Mouse (Mus musculus): ENCODE results near the gene Nme6. TPM values are rescaled to one million over a fixed set of nuclear protein-coding genes. Genes with fewer than 3 reads are reported as not detected.

Gene Nme6
- polyA plus RNA-seq, 1 experiment from 2014 or later: 76.5 TPM

DNA sequence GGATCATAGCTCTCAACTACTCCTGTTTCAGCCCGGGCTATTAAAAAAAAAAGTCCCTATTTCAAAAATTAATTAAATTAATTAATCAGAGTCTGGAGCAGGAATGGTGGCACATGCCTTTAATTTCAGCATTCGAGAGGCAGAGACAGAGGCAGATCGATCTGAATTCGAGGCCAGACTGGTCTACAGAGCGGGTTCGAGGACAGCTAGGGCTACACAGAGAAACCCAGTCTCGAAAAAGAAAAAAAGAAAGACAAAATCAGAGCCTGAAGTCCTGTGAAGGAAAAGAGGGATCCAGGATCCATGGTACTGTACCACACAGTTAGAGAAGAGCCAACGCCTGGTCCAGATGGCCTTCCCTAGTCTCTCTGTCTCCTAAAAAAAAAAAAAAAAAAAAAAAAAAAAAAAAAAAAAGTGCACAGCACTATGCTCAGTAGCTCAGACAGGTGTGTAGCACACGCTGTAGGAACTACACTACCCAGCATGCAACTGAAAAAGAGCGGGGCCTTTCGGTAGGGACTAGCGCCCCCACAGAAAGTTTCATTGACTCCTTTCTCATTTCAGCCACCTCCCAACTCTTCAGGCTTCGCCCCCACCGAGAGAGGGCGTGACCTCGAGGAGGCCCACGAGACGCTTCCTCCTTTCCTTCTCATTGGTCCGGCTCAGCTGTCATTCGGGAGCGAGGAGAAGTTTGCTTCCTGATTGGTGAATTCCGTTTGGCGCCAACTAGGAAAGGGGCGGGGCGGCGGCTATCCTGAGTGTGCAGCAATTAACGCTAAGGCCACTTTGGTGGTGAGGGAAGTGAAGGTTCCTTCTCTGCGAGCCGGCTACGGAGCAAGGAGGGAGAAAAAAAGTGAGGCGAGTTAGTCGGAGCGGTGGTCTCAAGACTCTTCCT is 42.5 kb downstream of the Nme6 start, which contains the start of gene Cdc25a:
Gene Cdc25a, plus strand, starts transcription at position 783 of the 895 bp plus-strand sequence.
- peaks cover 17% of the 10 kb centered on the region for H3K4me1 ChIP-seq
- WGBS: 6% methylated on average over 33 of the region's 33 CpGs

DNA sequence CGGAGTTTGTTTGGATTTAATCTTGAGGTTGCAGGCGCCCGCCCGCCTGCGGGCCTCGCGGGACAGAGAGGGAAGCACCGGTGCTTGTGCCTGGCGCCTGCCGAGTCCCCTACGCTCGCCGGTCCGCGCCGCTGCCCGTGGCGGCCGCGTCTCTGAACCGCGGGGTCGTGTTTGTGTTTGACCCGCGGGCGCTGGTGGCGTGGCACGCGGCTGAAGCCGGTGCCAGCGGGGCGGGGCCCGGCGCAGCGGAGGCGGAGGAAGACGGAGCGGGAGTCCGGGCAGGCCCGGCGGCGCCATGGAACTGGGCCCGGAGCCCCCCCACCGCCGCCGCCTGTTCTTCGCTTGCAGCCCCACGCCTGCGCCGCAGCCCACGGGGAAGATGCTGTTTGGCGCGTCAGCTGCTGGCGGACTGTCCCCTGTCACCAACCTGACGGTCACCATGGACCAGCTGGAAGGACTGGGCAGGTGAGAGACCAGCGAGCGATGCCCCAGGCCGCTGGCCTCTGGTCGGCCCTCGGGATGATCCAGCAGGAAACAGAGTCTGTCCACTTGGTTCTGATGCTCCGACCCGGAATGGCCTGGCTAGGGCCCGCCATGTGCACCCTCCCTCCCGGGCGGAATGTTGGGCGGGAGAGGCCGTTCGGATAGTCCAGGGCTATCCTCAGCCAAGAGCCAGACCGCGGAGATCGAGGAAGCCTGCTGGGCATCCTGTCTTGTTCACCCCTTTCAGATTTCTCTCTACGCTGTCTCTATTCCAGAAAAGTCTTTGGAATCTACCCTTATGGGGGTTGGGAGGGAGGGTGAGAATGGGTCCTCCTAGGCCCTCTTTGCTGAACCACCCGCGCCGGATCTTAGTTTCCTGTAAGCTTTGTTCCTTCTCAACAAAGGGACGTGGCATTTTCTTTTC is 43.4 kb downstream of the Nme6 start:
- no peaks in the 10 kb centered on the region for H3K27me3 ChIP-seq
- ATAC-seq (ENCODE audit: low FRiP score, low read depth): peak; percentile 72
- H3K9me3 ChIP-seq: no peaks in the 10 kb centered on the region
- H3K4me3 ChIP-seq: peak overlapping the region; percentile 98
- peak overlapping the region; percentile 80 for H3K27ac ChIP-seq (replicated peaks)
- under 1% methylated on average over 67 of the region's 76 CpGs for WGBS
- H3K4me2 ChIP-seq (replicated peaks): peak overlapping the region; percentile 88
- peak overlapping the region; percentile 95 for H3K9ac ChIP-seq (replicated peaks)
- peaks cover 17% of the 10 kb centered on the region for H3K4me1 ChIP-seq
- peaks cover 32% of the 10 kb centered on the region for H3K36me3 ChIP-seq

More for the DNA sequence above, 42.5 kb downstream of the Nme6 start, which contains the start of gene Cdc25a:
- Histone ChIP-seq H3K27me3 (no peaks in the 10 kb centered on the region), H3K27ac (replicated peaks) (peak within 1 kb of the TSS; percentile 80), H3K4me3 (peak within 1 kb of the TSS; percentile 98), H3K36me3 (peaks cover 23% of the 10 kb centered on the region), H3K9ac (replicated peaks) (peak within 1 kb of the TSS; percentile 95), H3K4me2 (replicated peaks) (peak within 1 kb of the TSS; percentile 88), H3K9me3 (no peaks in the 10 kb centered on the region)
- peak; percentile 95 for ATAC-seq (ENCODE audit: low FRiP score, low read depth)

DNA sequence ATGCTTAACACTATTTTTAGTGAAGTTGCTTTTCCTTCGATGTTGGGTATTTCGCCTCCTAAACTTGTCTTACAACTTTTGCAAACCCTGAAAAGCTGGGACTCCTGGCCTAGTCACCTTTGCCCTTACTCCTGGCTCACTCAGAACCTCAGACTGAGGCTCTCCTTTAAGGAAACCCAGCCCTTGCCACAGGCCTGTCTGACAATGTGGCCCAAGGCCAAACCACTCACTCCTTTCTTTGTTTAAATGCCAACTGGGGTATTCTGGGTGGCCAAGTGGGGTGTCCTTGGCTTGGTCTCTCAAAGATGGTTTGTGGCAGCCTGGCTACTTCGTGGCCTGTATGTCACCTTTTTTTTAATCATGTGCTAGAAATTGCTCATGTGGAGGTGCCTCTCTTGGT is 44.2 kb downstream of the Nme6 start:
- Histone ChIP-seq H3K27me3 (no peaks in the 10 kb centered on the region), H3K9ac (replicated peaks) (peak overlapping the region; percentile 95), H3K4me3 (peak overlapping the region; percentile 98), H3K27ac (replicated peaks) (no peak overlapping the region), H3K4me2 (replicated peaks) (peak overlapping the region; percentile 88), H3K9me3 (no peaks in the 10 kb centered on the region), H3K4me1 (peaks cover 17% of the 10 kb centered on the region), H3K36me3 (peaks cover 40% of the 10 kb centered on the region)
- ATAC-seq (ENCODE audit: low FRiP score, low read depth): no peak
- 11% methylated on average over 3 of the region's 3 CpGs for WGBS

DNA sequence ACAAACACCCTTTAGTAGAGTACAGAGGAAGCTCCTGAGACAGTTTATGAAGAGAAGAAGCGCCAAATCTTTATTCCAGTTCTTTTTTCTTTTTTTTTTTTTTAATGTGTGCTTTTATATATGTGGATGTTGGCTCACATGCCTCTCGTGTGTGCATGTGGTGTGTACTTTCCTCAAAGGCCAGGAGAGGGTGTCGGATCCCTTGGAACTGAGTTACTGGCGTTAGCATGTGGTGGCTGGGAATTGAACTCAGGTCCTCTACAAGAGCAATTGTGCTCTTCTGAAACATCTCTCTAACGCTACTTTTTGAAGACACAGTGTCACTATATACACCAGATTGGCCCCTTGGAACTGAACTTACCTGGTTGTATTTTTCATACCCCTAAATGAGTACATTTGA is 45.1 kb downstream of the Nme6 start:
- peak overlapping the region; percentile 95; the same call in 1 of the 2 replicates for H3K9ac ChIP-seq (replicated peaks)
- WGBS: 76% methylated on average over 5 of the region's 5 CpGs

DNA sequence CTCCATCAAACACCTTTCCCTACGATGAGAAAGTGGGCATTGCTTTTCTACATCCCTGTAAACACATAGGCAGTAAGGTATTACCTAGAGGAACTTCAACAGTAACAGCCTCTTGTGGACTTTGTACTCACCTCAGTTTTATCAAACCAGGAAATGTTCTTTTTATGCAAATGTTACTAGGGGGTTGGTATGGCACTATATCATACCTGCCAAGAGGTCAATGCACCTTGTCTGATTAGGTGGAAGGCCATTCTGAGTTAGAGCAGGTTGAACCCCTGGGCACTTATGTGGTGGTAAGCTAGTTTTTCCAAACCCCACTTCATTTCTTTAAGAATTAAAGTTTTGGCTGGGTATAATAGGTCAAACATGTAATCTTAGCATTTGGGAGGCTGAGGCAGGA is 46.8 kb downstream of the Nme6 start:
- Histone ChIP-seq H3K4me1 (peaks cover 17% of the 10 kb centered on the region), H3K9ac (replicated peaks) (no peak overlapping the region), H3K27ac (replicated peaks) (no peak overlapping the region), H3K4me2 (replicated peaks) (no peak overlapping the region), H3K36me3 (peaks cover 64% of the 10 kb centered on the region), H3K9me3 (no peaks in the 10 kb centered on the region), H3K4me3 (no peak overlapping the region), H3K27me3 (no peaks in the 10 kb centered on the region)
- ATAC-seq (ENCODE audit: low FRiP score, low read depth): no peak
- WGBS: 97% methylated on average over 1 of the region's 1 CpGs

More for the DNA sequence above, 45.1 kb downstream of the Nme6 start:
- Histone ChIP-seq H3K27ac (replicated peaks) (no peak overlapping the region), H3K9me3 (no peaks in the 10 kb centered on the region), H3K4me1 (peaks cover 17% of the 10 kb centered on the region), H3K4me2 (replicated peaks) (peak overlapping the region; percentile 88), H3K36me3 (peaks cover 49% of the 10 kb centered on the region), H3K4me3 (peak overlapping the region; percentile 98), H3K27me3 (no peaks in the 10 kb centered on the region)
- ATAC-seq (ENCODE audit: low FRiP score, low read depth): no peak

DNA sequence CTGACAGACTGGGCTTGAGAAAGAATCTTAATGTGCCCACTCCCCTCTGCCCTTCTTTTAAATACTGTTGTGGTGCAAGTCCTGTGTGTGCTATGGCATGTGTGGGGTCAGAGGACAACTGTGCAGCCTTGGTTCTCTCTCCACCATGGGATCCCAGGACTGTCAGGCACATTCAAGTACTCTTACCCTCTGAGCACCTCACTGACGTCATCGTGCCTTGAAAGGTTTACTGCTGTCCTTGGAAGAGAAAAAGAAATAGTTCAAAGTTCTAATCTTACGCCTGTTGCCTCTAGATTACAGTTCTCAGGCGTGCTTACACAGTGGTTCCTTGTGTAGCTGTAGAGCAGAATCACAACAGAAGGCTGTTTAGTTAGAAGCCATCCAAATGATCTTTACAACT is 53.7 kb downstream of the Nme6 start:
- ATAC-seq (ENCODE audit: low FRiP score, low read depth): no peak

DNA sequence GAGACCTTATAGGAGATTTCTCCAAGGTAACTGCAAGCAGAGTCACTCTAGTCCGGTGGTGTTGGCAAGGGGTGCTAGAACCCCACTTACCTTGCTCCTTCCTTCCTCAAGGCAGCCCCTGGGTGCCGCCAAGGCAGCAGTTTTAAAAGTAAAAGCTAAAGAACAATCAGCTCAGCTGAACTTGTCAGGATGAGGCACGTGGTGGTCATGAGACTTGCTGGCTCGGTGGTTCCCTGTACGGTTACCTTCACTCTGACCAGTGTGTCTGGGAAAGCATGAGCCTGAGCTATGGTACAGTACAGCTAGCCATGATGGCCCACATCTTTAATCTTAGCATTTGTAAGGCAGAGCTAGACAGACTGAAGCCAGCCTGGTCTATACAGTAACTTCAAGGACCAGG is 54.8 kb downstream of the Nme6 start:
- Histone ChIP-seq H3K4me2 (replicated peaks) (no peak overlapping the region), H3K9ac (replicated peaks) (no peak overlapping the region), H3K27ac (replicated peaks) (no peak overlapping the region), H3K36me3 (peaks cover 98% of the 10 kb centered on the region), H3K27me3 (no peaks in the 10 kb centered on the region), H3K4me3 (no peak overlapping the region), H3K4me1 (no peaks in the 10 kb centered on the region), H3K9me3 (no peaks in the 10 kb centered on the region)
- no peak for ATAC-seq (ENCODE audit: low FRiP score, low read depth)
- WGBS: 91% methylated on average over 5 of the region's 5 CpGs

More for the DNA sequence above, 53.7 kb downstream of the Nme6 start:
- H3K27me3 ChIP-seq: no peaks in the 10 kb centered on the region
- no peaks in the 10 kb centered on the region for H3K9me3 ChIP-seq
- 92% methylated on average over 4 of the region's 4 CpGs for WGBS
- no peak overlapping the region for H3K4me2 ChIP-seq (replicated peaks)
- no peak overlapping the region for H3K4me3 ChIP-seq
- peaks cover 98% of the 10 kb centered on the region for H3K36me3 ChIP-seq
- no peak overlapping the region for H3K27ac ChIP-seq (replicated peaks)
- no peaks in the 10 kb centered on the region for H3K4me1 ChIP-seq
- H3K9ac ChIP-seq (replicated peaks): no peak overlapping the region

DNA sequence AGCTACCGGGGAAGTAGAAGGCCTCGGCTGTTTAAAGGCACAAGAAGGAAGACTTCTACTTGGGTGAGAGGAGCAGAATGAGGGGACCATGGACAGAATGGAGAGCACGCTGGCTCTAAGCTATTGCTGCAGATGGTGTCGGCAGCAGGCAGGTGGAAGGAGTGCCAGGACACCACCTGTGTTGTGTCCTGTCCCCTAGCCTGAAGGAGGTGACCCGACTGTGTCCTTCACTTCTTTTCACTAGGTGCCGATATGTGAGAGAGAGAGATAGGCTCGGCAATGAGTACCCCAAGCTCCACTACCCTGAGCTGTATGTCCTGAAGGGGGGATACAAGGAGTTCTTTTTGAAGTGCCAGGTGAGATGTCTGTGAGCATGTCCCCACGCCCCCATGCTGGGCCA is 59.0 kb downstream of the Nme6 start:
- no peak overlapping the region for H3K27ac ChIP-seq (replicated peaks)
- H3K27me3 ChIP-seq: no peaks in the 10 kb centered on the region
- no peaks in the 10 kb centered on the region for H3K9me3 ChIP-seq
- no peak overlapping the region for H3K4me3 ChIP-seq
- H3K9ac ChIP-seq (replicated peaks): no peak overlapping the region
- peaks cover 80% of the 10 kb centered on the region for H3K36me3 ChIP-seq
- H3K4me2 ChIP-seq (replicated peaks): no peak overlapping the region
- peaks cover 5% of the 10 kb centered on the region; the same call in 1 of the 2 replicates for H3K4me1 ChIP-seq
- 93% methylated on average over 8 of the region's 8 CpGs for WGBS
- no peak for ATAC-seq (ENCODE audit: low FRiP score, low read depth)

Small RNA genes within 50 kb of the gene (microRNA-seq; reads per million reads assigned to microRNA genes)
- gene Mir7089: 4.6 reads per million, percentile 18 among the genes with 10 or more reads in this experiment

Other genes with a start within 250 kb of the Nme6 start
- 0.15 TPM in 1 of 2 replicates, not detected in the other for gene Fbxw24, start 206.7 kb upstream of the Nme6 start, polyA plus RNA-seq (2016; fragmentation: Nextera tagmentation; extraction: Ambion mirVana)
- gene Fbxw25, start 168.1 kb upstream of the Nme6 start, polyA plus RNA-seq (2016; fragmentation: Nextera tagmentation; extraction: Ambion mirVana): 0.11 TPM in 1 of 2 replicates, not detected in the other
- 0.14 TPM in 1 of 2 replicates, not detected in the other for gene Fbxw18, start 130.0 kb upstream of the Nme6 start, polyA plus RNA-seq (2016; fragmentation: Nextera tagmentation; extraction: Ambion mirVana)
- not detected in 2 replicates for gene Fbxw26, start 86.7 kb upstream of the Nme6 start, polyA plus RNA-seq (2016; fragmentation: Nextera tagmentation; extraction: Ambion mirVana)
- not detected in 2 replicates for gene Fbxw27, start 42.1 kb upstream of the Nme6 start, polyA plus RNA-seq (2016; fragmentation: Nextera tagmentation; extraction: Ambion mirVana)
- not detected in 2 replicates for gene Spink8, start 20.5 kb upstream of the Nme6 start, polyA plus RNA-seq (2016; fragmentation: Nextera tagmentation; extraction: Ambion mirVana)
- 0.50 and 1.3 TPM in 2 replicates for gene Camp, start 16.9 kb downstream of the Nme6 start, polyA plus RNA-seq (2016; fragmentation: Nextera tagmentation; extraction: Ambion mirVana)
- gene Cdc25a, start 42.8 kb downstream of the Nme6 start, polyA plus RNA-seq (2016; fragmentation: Nextera tagmentation; extraction: Ambion mirVana): 41.6 and 41.7 TPM in 2 replicates
- 109 and 117 TPM in 2 replicates for gene Map4, start 98.7 kb downstream of the Nme6 start, polyA plus RNA-seq (2016; fragmentation: Nextera tagmentation; extraction: Ambion mirVana)

All from midbrain, embryonic 12.5 days (tissue).